Mouse (Mus musculus) hindbrain, embryonic 14.5 days (tissue): ENCODE measurements around the gene Dll3. TPM values are rescaled to one million over a fixed set of nuclear protein-coding genes. Genes with fewer than 3 reads are reported as not detected.

Source experiments
- polyA plus RNA-seq: library from polyadenylated mRNA; unstranded; fragments of >200 nt; fragmentation: Nextera tagmentation; extraction: Ambion mirVana; gene quantifications from 2 replicates; pipeline ENCODE4 v1.2.1, GENCODE M21; 2014

The Dll3 gene
- polyA plus RNA-seq, 1 experiment from 2014 or later: 19.1 TPM

Other genes starting within 250 kb of the Dll3 start
- gene Fcgbp, start 231.0 kb downstream of the Dll3 start, polyA plus RNA-seq: 0.69 and 0.80 TPM in 2 replicates
- gene 9530053A07Rik, start 172.8 kb downstream of the Dll3 start, polyA plus RNA-seq: 0.09 and 0.24 TPM in 2 replicates
- 23.1 and 28.2 TPM in 2 replicates for gene Fbl, start 132.5 kb downstream of the Dll3 start, polyA plus RNA-seq
- gene Dyrk1b, start 122.8 kb downstream of the Dll3 start, polyA plus RNA-seq: 11.6 and 12.6 TPM in 2 replicates
- 8.8 and 11.3 TPM in 2 replicates for gene Eid2, start 34.4 kb downstream of the Dll3 start, polyA plus RNA-seq
- 33.8 and 35.2 TPM in 2 replicates for gene Eid2b, start 24.5 kb downstream of the Dll3 start, polyA plus RNA-seq
- 0.74 and 0.91 TPM in 2 replicates for gene Selenov, start 11.1 kb downstream of the Dll3 start, polyA plus RNA-seq
- 125 and 137 TPM in 2 replicates for gene Timm50, start 9.8 kb upstream of the Dll3 start, polyA plus RNA-seq
- gene Supt5, start 36.5 kb upstream of the Dll3 start, polyA plus RNA-seq: 75.2 and 78.3 TPM in 2 replicates
- 521 and 677 TPM in 2 replicates for gene Rps16, start 48.4 kb upstream of the Dll3 start, polyA plus RNA-seq
- 21.5 and 25.5 TPM in 2 replicates for gene Plekhg2, start 70.4 kb upstream of the Dll3 start, polyA plus RNA-seq
- 3.0 and 3.7 TPM in 2 replicates for gene Zfp36, start 78.0 kb upstream of the Dll3 start, polyA plus RNA-seq
- 39.2 and 44.5 TPM in 2 replicates for gene Med29, start 90.5 kb upstream of the Dll3 start, polyA plus RNA-seq
- gene Paf1, start 90.7 kb upstream of the Dll3 start, polyA plus RNA-seq: 73.9 and 74.3 TPM in 2 replicates
- gene Gmfg, start 135.2 kb upstream of the Dll3 start, polyA plus RNA-seq: 4.7 and 6.6 TPM in 2 replicates
- 25.5 and 28.7 TPM in 2 replicates for gene Lrfn1, start 149.7 kb upstream of the Dll3 start, polyA plus RNA-seq
- not detected in 2 replicates for gene Ifnl2, start 208.2 kb upstream of the Dll3 start, polyA plus RNA-seq
- not detected in 2 replicates for gene Ifnl3, start 220.6 kb upstream of the Dll3 start, polyA plus RNA-seq
- gene Sycn, start 238.6 kb upstream of the Dll3 start, polyA plus RNA-seq: not detected in 2 replicates
- gene Nccrp1, start 245.0 kb upstream of the Dll3 start, polyA plus RNA-seq: 0.12 and 0.13 TPM in 2 replicates